Mouse (Mus musculus): ENCODE measurements around the gene Lztr1.
"Not testable (repeated sequence)": the region's sequence is repeated elsewhere in the genome, so short reads cannot be mapped to it uniquely, and the experiment has no call there.

Lztr1 gene

DNA sequence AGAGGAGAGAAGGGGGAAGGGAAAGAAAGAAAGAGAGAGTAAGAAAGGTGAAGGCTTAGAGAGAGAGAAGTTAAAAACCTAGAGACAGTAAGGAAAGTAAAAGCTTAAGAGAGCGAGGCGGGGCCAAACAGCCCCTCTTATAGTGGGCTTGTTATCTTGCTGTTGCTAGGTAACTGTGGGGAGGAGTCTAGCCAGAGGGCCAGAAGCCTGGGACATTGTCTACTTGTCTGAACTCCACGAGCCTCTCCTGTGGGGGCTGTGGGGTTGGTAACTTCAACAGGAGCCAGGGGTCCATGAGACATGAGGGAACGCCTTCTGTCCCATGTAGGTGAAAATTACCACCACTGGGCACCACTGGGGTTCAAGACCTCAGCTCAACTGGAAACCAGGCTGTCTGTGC, 46.2 kb downstream of the Lztr1 start:
- not testable (repeated sequence) for DNase-seq (ENCODE audit: extremely low read depth, low read depth, low spot score)

- no peak for DNase-seq (ENCODE audit: extremely low read depth, low read depth, low spot score)
These were observed 47.7 kb downstream of the Lztr1 start for GRCm38 (mm10) chr16:17556180-17556579.

GRCm38 (mm10) chr16:17556907-17557306, 48.4 kb downstream of the Lztr1 start:
- DNase-seq (ENCODE audit: extremely low read depth, low read depth, low spot score): no peak

GRCm38 (mm10) chr16:17557947-17558480, 49.5 kb downstream of the Lztr1 start:
- DNase-seq (ENCODE audit: extremely low read depth, low read depth, low spot score): no peak

- no peak for DNase-seq (ENCODE audit: extremely low read depth, low read depth, low spot score)
These were observed 50.3 kb downstream of the Lztr1 start for GRCm38 (mm10) chr16:17558811-17559210.

DNA sequence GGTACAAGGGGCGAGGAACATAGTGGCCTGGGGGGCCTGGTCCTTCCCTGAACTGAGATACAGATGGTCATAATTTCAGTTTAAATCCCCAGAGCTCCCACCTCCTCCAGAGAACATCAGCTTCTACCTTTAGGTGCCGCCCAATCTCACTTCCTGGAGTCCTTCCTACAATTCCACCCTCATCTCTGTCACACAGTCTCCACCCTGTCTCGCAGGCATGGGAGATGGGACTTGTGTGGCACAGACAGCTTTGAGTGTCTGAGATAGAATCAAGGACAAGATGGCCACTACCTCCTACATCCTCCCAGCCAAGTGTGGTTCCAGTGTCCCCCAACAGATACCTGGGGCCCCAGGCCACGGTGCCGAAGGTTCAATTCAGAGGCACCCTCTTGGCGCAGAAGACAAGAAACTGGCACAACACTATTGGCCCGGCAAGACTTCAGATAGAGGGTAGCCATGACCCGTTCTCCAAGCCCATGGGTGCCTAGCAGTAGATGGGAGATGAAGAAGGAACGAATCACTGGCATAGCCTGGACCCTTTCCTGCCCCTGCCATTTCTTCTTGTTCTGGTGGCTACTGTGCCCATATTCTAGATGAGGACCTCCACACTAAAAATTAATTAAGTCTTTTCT, 51.0 kb downstream of the Lztr1 start:
- no peak for DNase-seq (ENCODE audit: extremely low read depth, low read depth, low spot score)

DNA sequence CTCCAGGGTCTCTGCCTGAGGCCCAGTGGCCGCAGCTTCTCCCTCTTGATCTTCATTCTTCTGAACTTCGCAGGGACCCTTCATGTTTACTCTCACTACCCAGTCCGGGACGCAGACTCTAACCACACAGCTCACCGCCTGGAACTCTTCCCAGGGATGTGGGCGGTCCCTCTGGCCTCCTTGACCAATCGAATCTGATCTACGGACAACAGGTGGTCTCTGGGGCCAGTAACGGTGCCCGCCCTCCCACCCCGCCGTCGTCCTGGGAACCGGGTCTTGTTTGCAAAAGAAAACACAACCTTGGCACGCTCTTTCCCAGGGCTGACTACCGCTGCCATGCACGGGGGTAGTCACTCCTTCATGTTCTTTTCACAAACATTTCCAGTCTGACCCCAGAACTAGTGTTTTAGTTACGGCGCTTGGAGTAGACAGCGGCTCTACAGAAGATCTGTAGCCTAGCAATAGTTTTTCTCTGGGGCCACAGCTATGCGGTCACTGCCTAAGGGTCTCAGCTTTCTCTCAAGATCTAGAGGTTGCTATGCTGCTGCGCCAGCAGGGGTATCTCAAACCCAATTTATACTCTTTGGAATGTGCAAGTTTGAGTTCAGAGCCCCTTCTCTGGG, 52.8 kb downstream of the Lztr1 start, which contains the start of gene Lrrc74b:
TSS of gene Lrrc74b (minus strand) at position 120 of the 623 bp plus-strand sequence.
- DNase-seq (ENCODE audit: extremely low read depth, low read depth, low spot score): no peak

DNA sequence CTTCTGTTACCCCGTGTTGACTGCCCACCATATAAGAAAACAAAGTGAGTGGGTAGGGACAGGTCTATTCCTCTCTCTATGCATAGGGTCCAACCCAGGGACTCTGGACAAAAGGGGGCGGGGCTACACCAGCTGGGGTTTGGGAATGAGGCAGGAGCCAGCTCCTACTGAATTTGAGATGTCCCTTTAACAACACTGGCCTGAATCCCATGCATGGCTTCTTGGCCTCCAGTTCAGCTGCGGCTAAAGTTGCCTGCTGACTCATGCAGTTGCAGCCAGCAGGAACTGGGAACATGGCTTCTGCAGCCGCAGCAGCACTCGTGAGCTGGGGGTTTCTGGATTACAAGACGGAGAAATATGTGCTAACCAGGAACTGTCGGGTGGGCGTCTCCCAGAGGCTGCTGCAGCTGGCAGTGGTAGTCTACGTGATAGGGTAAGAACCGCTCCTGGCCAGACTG, 53.3 kb downstream of the Lztr1 start, which contains the start of gene P2rx6:
TSS of gene P2rx6 (plus strand) at position 135 of the 458 bp plus-strand sequence.
- no peak for DNase-seq (ENCODE audit: extremely low read depth, low read depth, low spot score)

- no peak for DNase-seq (ENCODE audit: extremely low read depth, low read depth, low spot score)
These were observed 55.1 kb downstream of the Lztr1 start for GRCm38 (mm10) chr16:17563580-17563979.

DNA sequence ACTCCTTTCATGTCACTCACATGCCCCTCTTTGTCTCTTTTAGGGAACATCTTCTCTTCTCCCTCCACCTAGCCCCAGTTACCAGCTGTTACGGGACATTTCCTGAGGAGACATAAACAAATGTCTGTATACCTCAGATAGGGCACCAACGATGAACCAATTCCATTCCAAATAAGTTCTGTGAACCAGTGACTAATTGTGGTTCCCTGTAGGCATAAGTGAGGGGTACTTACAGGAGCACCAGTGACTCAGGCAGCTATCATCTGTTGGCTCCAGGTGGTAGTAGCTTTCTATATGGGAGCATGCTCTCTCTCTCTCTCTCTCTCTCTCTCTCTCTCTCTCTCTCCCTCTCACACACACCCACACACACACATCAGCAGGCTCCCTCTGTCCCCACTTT, 55.7 kb downstream of the Lztr1 start:
- DNase-seq (ENCODE audit: extremely low read depth, low read depth, low spot score): no peak

- no peak for DNase-seq (ENCODE audit: extremely low read depth, low read depth, low spot score)
These were observed 56.3 kb downstream of the Lztr1 start for GRCm38 (mm10) chr16:17564771-17565170.

- DNase-seq (ENCODE audit: extremely low read depth, low read depth, low spot score): no peak
These were observed 57.7 kb downstream of the Lztr1 start for GRCm38 (mm10) chr16:17566186-17566585.

Data from fat pad, adult 2 months (tissue).